Mouse (Mus musculus): ENCODE measurements around the gene Nbeal2.
"Not testable (repeated sequence)": the region's sequence is repeated elsewhere in the genome, so short reads cannot be mapped to it uniquely, and the experiment has no call there.

Gene Nbeal2

GRCm38 (mm10) chr9:110653655-110654461 lies at the start of gene Nbeal2:
TSS of gene Nbeal2 (minus strand) at chr9:110654161.
- DNase-seq: peak; percentile 83 to 88

- DNase-seq: no peak
These were observed 48.9 kb upstream of the Nbeal2 start for GRCm38 (mm10) chr9:110702848-110703247.

GRCm38 (mm10) chr9:110701114-110702032 lies 47.4 kb upstream of the Nbeal2 start:
- no peak for DNase-seq

- no peak for DNase-seq
These were observed 45.6 kb upstream of the Nbeal2 start for GRCm38 (mm10) chr9:110699574-110699973.

- no peak for DNase-seq
These were observed 43.5 kb upstream of the Nbeal2 start for GRCm38 (mm10) chr9:110697465-110697864.

GRCm38 (mm10) chr9:110696427-110696826 lies 42.5 kb upstream of the Nbeal2 start:
- no peak for DNase-seq

- no peak for DNase-seq
These were observed 41.3 kb upstream of the Nbeal2 start for GRCm38 (mm10) chr9:110695165-110695755.

GRCm38 (mm10) chr9:110689261-110689779 lies 35.4 kb upstream of the Nbeal2 start:
- no peak for DNase-seq

- DNase-seq: no peak
These were observed 33.9 kb upstream of the Nbeal2 start for GRCm38 (mm10) chr9:110687846-110688245.

GRCm38 (mm10) chr9:110687061-110687460 lies 33.1 kb upstream of the Nbeal2 start:
- DNase-seq: no peak

GRCm38 (mm10) chr9:110686472-110686871 lies 32.5 kb upstream of the Nbeal2 start:
- no peak for DNase-seq

GRCm38 (mm10) chr9:110685591-110685990 lies 31.6 kb upstream of the Nbeal2 start:
- no peak for DNase-seq

GRCm38 (mm10) chr9:110685187-110685586 lies 31.2 kb upstream of the Nbeal2 start:
- DNase-seq: peak in 1 of 2 experiments; percentile 41

- DNase-seq: no peak
These were observed 30.3 kb upstream of the Nbeal2 start for GRCm38 (mm10) chr9:110684100-110684831.

- DNase-seq: no peak
These were observed 29.7 kb upstream of the Nbeal2 start for GRCm38 (mm10) chr9:110683574-110684099.

- DNase-seq: not testable (repeated sequence)
These were observed 28.7 kb upstream of the Nbeal2 start for GRCm38 (mm10) chr9:110682697-110683096.

GRCm38 (mm10) chr9:110682255-110682654 lies 28.3 kb upstream of the Nbeal2 start:
- DNase-seq: no peak

GRCm38 (mm10) chr9:110681817-110682216 lies 27.9 kb upstream of the Nbeal2 start:
- no peak for DNase-seq

- no peak for DNase-seq
These were observed 27.0 kb upstream of the Nbeal2 start for GRCm38 (mm10) chr9:110680736-110681507.

GRCm38 (mm10) chr9:110678886-110679285 lies 24.9 kb upstream of the Nbeal2 start:
- DNase-seq: no peak

GRCm38 (mm10) chr9:110676492-110676911 lies 22.5 kb upstream of the Nbeal2 start:
- no peak for DNase-seq

Data from thymus, postnatal 36 days (tissue).